Mouse (Mus musculus) CH12.LX (cell line): ENCODE data around the gene Krt222. TPM values are rescaled to one million over a fixed set of nuclear protein-coding genes. Genes with fewer than 3 reads are reported as not detected.
A peak's percentile ranks its signal among the peaks of the same experiment; 100 is the strongest.

Experiments
- DNase-seq: peaks from one replicate; pipeline ENCODE4 v3.0.0-alpha.2; 2013; ENCODE audit errors: extremely low read depth
- H3K27ac ChIP-seq: 2 replicates; pipeline ENCODE4 v1.5.1; 2012; ENCODE audit warnings: low read depth, mild to moderate bottlenecking, control low read depth, moderate library complexity; ENCODE audit not compliant: insufficient read depth
- H3K27me3 ChIP-seq: replicated peaks from 2 replicates; pipeline ENCODE3; 2012; ENCODE audit warnings: inconsistent platforms
- H3K36me3 ChIP-seq, 2 experiments: replicated peaks in 1 of 2; 2 replicates each; pipeline versions ENCODE3 to v1.6.1; 2012; ENCODE audit warnings: inconsistent platforms in 1 of 2, low read length in 1 of 2, mild to moderate bottlenecking in 1 of 2, mixed read lengths in 1 of 2, moderate library complexity in 1 of 2; ENCODE audit not compliant: control insufficient read depth in 1 of 2, insufficient read depth in 1 of 2
- H3K4me1 ChIP-seq, 2 experiments: 2 replicates each; pipeline ENCODE4 v1.6.1; 2012; ENCODE audit warnings: inconsistent platforms in 1 of 2, moderate library complexity in 1 of 2; ENCODE audit not compliant: insufficient read depth in 2 of 2, control insufficient read depth in 1 of 2
- H3K4me2 ChIP-seq: 2 replicates; pipeline ENCODE4 v1.6.1; 2012; ENCODE audit warnings: low read depth, mild to moderate bottlenecking, control low read depth; ENCODE audit not compliant: poor library complexity, insufficient read depth, severe bottlenecking
- H3K4me3 ChIP-seq, 3 experiments: fragments of 150-350 bp in 1 of 3; sonication (generic) in 1 of 3; replicated peaks in 1 of 3; 2 replicates each; pipeline versions ENCODE3 to v1.5.1; 2011 to 2012; ENCODE audit warnings: low read depth in 2 of 3, low read length in 2 of 3, mild to moderate bottlenecking in 2 of 3, moderate library complexity in 2 of 3, control low read depth in 1 of 3, improper control_type of control experiment in 1 of 3, inconsistent platforms in 1 of 3, mixed read lengths in 1 of 3; ENCODE audit not compliant: poor library complexity in 1 of 3
- H3K79me2 ChIP-seq: replicated peaks from 2 replicates; pipeline ENCODE4 v1.6.1; 2012; ENCODE audit warnings: mild to moderate bottlenecking, moderate library complexity; ENCODE audit not compliant: control insufficient read depth, poor library complexity, insufficient read depth, severe bottlenecking; ENCODE audit errors: extremely low read depth
- H3K9ac ChIP-seq: 2 replicates; pipeline ENCODE4 v1.6.1; 2012; ENCODE audit warnings: low read depth, mild to moderate bottlenecking, control low read depth, moderate library complexity; ENCODE audit not compliant: insufficient read depth
- H3K9me3 ChIP-seq: replicated peaks from 2 replicates; pipeline ENCODE3; 2012; ENCODE audit warnings: low read length, inconsistent platforms, mixed read lengths
- BHLHE40 ChIP-seq: IDR thresholded peaks from 2 replicates; pipeline ENCODE4 v1.6.1; 2011; ENCODE audit warnings: mild to moderate bottlenecking, low read depth, low read length, improper control_type of control experiment
- CHD1 ChIP-seq: IDR thresholded peaks from 2 replicates; pipeline ENCODE4 v1.6.1; 2012; ENCODE audit warnings: low read depth, low read length, improper control_type of control experiment, inconsistent platforms
- CHD2 ChIP-seq: IDR thresholded peaks from 2 replicates; pipeline ENCODE4 v1.6.1; 2011; ENCODE audit warnings: low read length, improper control_type of control experiment
- CTCF ChIP-seq, 2 experiments: IDR thresholded peaks in 1 of 2; conservative IDR thresholded peaks in 1 of 2; 2 replicates each; pipeline ENCODE4 v1.5.1; 2011 to 2012; ENCODE audit warnings: low read depth in 2 of 2, low read length in 2 of 2, improper control_type of control experiment in 1 of 2, inconsistent platforms in 1 of 2, mild to moderate bottlenecking in 1 of 2, moderate library complexity in 1 of 2
- E2F4 ChIP-seq: IDR thresholded peaks from 2 replicates; pipeline ENCODE4 v1.6.1; 2011; ENCODE audit warnings: low read depth, low read length, improper control_type of control experiment; ENCODE audit not compliant: insufficient replicate concordance
- ELF1 ChIP-seq: IDR thresholded peaks from 2 replicates; pipeline ENCODE4 v1.6.1; 2014; ENCODE audit warnings: low read depth, mild to moderate bottlenecking, inconsistent platforms, low read length, improper control_type of control experiment
- EP300 ChIP-seq: IDR thresholded peaks from 2 replicates; pipeline ENCODE4 v1.6.1; 2011; ENCODE audit warnings: low read length, improper control_type of control experiment
- ETS1 ChIP-seq: conservative IDR thresholded peaks from 2 replicates; pipeline ENCODE4 v1.6.1; 2012; ENCODE audit warnings: low read depth, mild to moderate bottlenecking, inconsistent platforms, low read length, improper control_type of control experiment, moderate library complexity
- GABPA ChIP-seq: IDR thresholded peaks from 2 replicates; pipeline ENCODE4 v1.6.1; 2012; ENCODE audit warnings: low read depth, low read length, improper control_type of control experiment, inconsistent platforms; ENCODE audit not compliant: insufficient replicate concordance
- HCFC1 ChIP-seq: IDR thresholded peaks from 2 replicates; pipeline ENCODE4 v1.6.1; 2012; ENCODE audit warnings: low read depth, mild to moderate bottlenecking, inconsistent platforms, low read length, improper control_type of control experiment
- IRF4 ChIP-seq: IDR thresholded peaks from 2 replicates; pipeline ENCODE4 v1.6.1; 2014; ENCODE audit warnings: low read depth, mild to moderate bottlenecking, inconsistent platforms, low read length, improper control_type of control experiment
- JUN ChIP-seq: IDR thresholded peaks from 2 replicates; pipeline ENCODE4 v1.6.1; 2011; ENCODE audit warnings: low read depth, mild to moderate bottlenecking, low read length, improper control_type of control experiment, moderate library complexity; ENCODE audit not compliant: insufficient read depth
- JUND ChIP-seq: conservative IDR thresholded peaks from 2 replicates; pipeline ENCODE4 v1.6.1; 2011; ENCODE audit warnings: low read depth, low read length, improper control_type of control experiment
- KAT2A ChIP-seq: IDR thresholded peaks from 2 replicates; pipeline ENCODE4 v1.6.1; 2012; ENCODE audit warnings: low read length, improper control_type of control experiment, inconsistent platforms; ENCODE audit not compliant: insufficient replicate concordance
- MAFK ChIP-seq: IDR thresholded peaks from 2 replicates; pipeline ENCODE4 v1.6.1; 2011; ENCODE audit warnings: low read length, improper control_type of control experiment; ENCODE audit not compliant: insufficient replicate concordance
- MAX ChIP-seq: IDR thresholded peaks from 2 replicates; pipeline ENCODE4 v1.6.1; 2011; ENCODE audit warnings: low read length, improper control_type of control experiment
- MEF2A ChIP-seq: IDR thresholded peaks from 2 replicates; pipeline ENCODE4 v1.6.1; 2014; ENCODE audit warnings: low read depth, mild to moderate bottlenecking, inconsistent platforms, low read length, improper control_type of control experiment, borderline replicate concordance
- MXI1 ChIP-seq: IDR thresholded peaks from 2 replicates; pipeline ENCODE4 v1.6.1; 2011; ENCODE audit warnings: mild to moderate bottlenecking, low read depth, low read length, improper control_type of control experiment
- MYC ChIP-seq: IDR thresholded peaks from 2 replicates; pipeline ENCODE4 v1.6.1; 2011; ENCODE audit warnings: low read depth, mild to moderate bottlenecking, improper control_type of control experiment, low read length
- NELFE ChIP-seq: IDR thresholded peaks from 2 replicates; pipeline ENCODE4 v1.6.1; 2011; ENCODE audit warnings: low read depth, low read length, improper control_type of control experiment
- NRF1 ChIP-seq: IDR thresholded peaks from 2 replicates; pipeline ENCODE4 v1.6.1; 2014; ENCODE audit warnings: low read depth, mild to moderate bottlenecking, inconsistent platforms, low read length, improper control_type of control experiment, moderate library complexity
- PAX5 ChIP-seq: IDR thresholded peaks from 2 replicates; pipeline ENCODE4 v1.6.1; 2012; ENCODE audit warnings: low read length, inconsistent platforms, mixed read lengths
- POLR2A ChIP-seq: IDR thresholded peaks from 2 replicates; pipeline ENCODE4 v1.6.1; 2011; ENCODE audit warnings: low read depth, mild to moderate bottlenecking, improper control_type of control experiment, low read length
- POLR2AphosphoS2 ChIP-seq: IDR thresholded peaks from 2 replicates; pipeline ENCODE4 v1.6.1; 2011; ENCODE audit warnings: low read depth, low read length, improper control_type of control experiment
- RAD21 ChIP-seq: IDR thresholded peaks from 2 replicates; pipeline ENCODE4 v1.6.1; 2011; ENCODE audit warnings: low read depth, mild to moderate bottlenecking, low read length, improper control_type of control experiment, moderate library complexity
- RCOR1 ChIP-seq: conservative IDR thresholded peaks from 2 replicates; pipeline ENCODE4 v1.6.1; 2012; ENCODE audit warnings: low read depth, mild to moderate bottlenecking, inconsistent platforms, low read length, improper control_type of control experiment
- SIN3A ChIP-seq: IDR thresholded peaks from 2 replicates; pipeline ENCODE4 v1.6.1; 2012; ENCODE audit warnings: low read length, improper control_type of control experiment, inconsistent platforms
- SMC3 ChIP-seq: IDR thresholded peaks from 2 replicates; pipeline ENCODE4 v1.6.1; 2011; ENCODE audit warnings: low read depth, low read length, improper control_type of control experiment
- TBP ChIP-seq: conservative IDR thresholded peaks from 2 replicates; pipeline ENCODE4 v1.6.1; 2011; ENCODE audit warnings: low read depth, low read length, improper control_type of control experiment
- TCF12 ChIP-seq: IDR thresholded peaks from 2 replicates; pipeline ENCODE4 v1.6.1; 2014; ENCODE audit warnings: low read depth, mild to moderate bottlenecking, inconsistent platforms, low read length, improper control_type of control experiment
- UBTF ChIP-seq: IDR thresholded peaks from 2 replicates; pipeline ENCODE4 v1.6.1; 2012; ENCODE audit warnings: low read depth, mild to moderate bottlenecking, inconsistent platforms, low read length, improper control_type of control experiment, moderate library complexity
- USF1 ChIP-seq: IDR thresholded peaks from 2 replicates; pipeline ENCODE4 v1.6.1; 2014; ENCODE audit warnings: low read depth, mild to moderate bottlenecking, inconsistent platforms, low read length, improper control_type of control experiment
- USF2 ChIP-seq: conservative IDR thresholded peaks from 2 replicates; pipeline ENCODE4 v1.6.1; 2011; ENCODE audit warnings: low read depth, low read length, improper control_type of control experiment
- ZC3H11A ChIP-seq: IDR thresholded peaks from 2 replicates; pipeline ENCODE4 v1.6.1; 2012; ENCODE audit warnings: low read depth, mild to moderate bottlenecking, inconsistent platforms, low read length, improper control_type of control experiment
- ZKSCAN1 ChIP-seq: IDR thresholded peaks from 2 replicates; pipeline ENCODE4 v1.6.1; 2012; ENCODE audit warnings: low read depth, inconsistent platforms, low read length, improper control_type of control experiment, borderline replicate concordance
- ZMIZ1 ChIP-seq: IDR thresholded peaks from 2 replicates; pipeline ENCODE4 v1.6.1; 2012; ENCODE audit warnings: low read depth, mild to moderate bottlenecking, inconsistent platforms, low read length, improper control_type of control experiment
- dilution Hi-C: fragments of 300-500 bp; cut with MboI; formaldehyde crosslinking; loops from 2 replicates; pipeline ENCODE4 v1.14.3; 2020; ENCODE audit warnings: low sequenced_read_pairs; ENCODE audit not compliant: extremely low pct_unique_long_range_greater_than_20kb, extremely low pct_ligation_motif_present
- in situ Hi-C: fragments of 300-500 bp; cut with MboI; formaldehyde crosslinking; loops from 3 replicates; pipeline ENCODE4 v1.14.3; 2019; ENCODE audit warnings: low sequenced_read_pairs, low pct_ligation_motif_present, low pct_unique_long_range_greater_than_20kb, mixed read lengths
- polyA plus RNA-seq: library from polyadenylated mRNA; unstranded; fragments of >175 nt; gene quantifications from 2 replicates; pipeline ENCODE4 v1.2.1, GENCODE M21; 2012; ENCODE audit warnings: low read depth; ENCODE audit not compliant: insufficient read length
- total RNA-seq, 2 experiments: library from RNA; depleted of rRNA; stranded (reverse); fragments of 300-350 nt in 1 of 2; fragments of >200 nt in 1 of 2; gene quantifications; 2 replicates each; pipeline ENCODE4 v1.2.3; 2012 to 2014

The Krt222 gene
- total and polyA plus RNA-seq, 3 experiments, result 22.0 to 24.4 (median 22.9) TPM

DNA sequence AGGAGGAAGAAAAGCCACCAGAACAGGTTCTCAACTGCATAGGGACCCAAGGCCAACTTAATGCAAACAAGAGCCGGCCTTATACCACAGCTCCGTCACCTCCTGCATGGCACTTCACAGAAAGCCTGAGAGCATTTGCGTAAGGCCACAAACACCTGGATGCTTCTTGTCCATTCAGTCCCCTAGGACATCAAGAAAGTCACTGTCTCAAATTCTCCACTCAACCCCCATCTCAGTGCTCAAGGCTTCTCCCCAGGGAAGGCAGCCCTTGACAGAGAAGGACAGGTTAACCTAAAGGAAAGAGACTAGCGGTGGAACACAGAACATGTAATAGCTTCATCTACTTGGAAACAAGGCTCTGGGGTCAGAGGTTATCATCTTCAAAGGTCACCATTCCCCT lies 56.5 kb downstream of the Krt222 start (continued):
- TF ChIP-seq USF1 (no peak), ETS1 (peak; percentile 99), ZC3H11A (no peak), MYC (peak; percentile 85), EP300 (peak; percentile 95)

DNA sequence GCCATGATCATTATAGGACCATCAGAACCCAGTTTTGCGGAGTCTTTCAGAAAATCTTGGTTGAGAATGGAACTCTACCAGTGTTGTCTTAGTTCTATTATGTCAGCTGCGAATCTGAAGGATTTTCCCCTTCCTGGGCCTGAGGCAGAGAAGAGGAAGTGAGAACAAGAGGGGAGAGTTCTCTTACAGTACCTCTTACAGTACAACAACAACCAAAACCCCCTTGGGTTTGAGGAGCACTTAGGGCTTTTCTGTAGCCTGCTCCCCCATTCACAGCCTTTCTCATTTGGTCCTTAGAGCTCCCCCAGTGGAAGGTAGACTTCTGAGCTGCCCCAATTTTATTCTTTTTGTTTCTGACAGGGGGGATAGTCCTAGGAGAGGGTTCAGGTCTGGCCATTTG lies 57.0 kb downstream of the Krt222 start:
- peaks cover 34 to 70% of the 10 kb centered on the region in 2 experiments for H3K4me1 ChIP-seq
- DNase-seq, result peak; percentile 95
- no peaks in the 10 kb centered on the region for H3K79me2 ChIP-seq
- no peaks in the 10 kb centered on the region for H3K27me3 ChIP-seq
- dilution Hi-C loops (no loop called here), in situ Hi-C loops (no loop called here)
- peaks cover 7% of the 10 kb centered on the region for H3K9me3 ChIP-seq
- H3K9ac ChIP-seq, result peak overlapping the region; percentile 84
- peaks cover 0 to 2% of the 10 kb centered on the region in 2 experiments for H3K36me3 ChIP-seq
- H3K27ac ChIP-seq, result peak overlapping the region; percentile 99
- H3K4me2 ChIP-seq, result peak overlapping the region; percentile 92
- H3K4me3 ChIP-seq, result peak overlapping the region in 1 of 3 experiments; percentile 33
- TF ChIP-seq MYC (peak; percentile 88), ZC3H11A (0 out of 2 replicates have a peak, but pooled peaks have one; percentile 15), CTCF (conservative IDR thresholded peaks at IDR 0.05 in 1 of 2, IDR thresholded peaks at IDR 0.05 in 1 of 2; ENCODE audit: low read depth in 2 of 2, low read length in 2 of 2) (peak in 1 of 2 experiments; percentile 63; a peak in 3 of 4 replicates), ZMIZ1 (no peak; the same call in none of the 2 replicates), TBP (peak; percentile 64), CHD2 (peak; percentile 95), MXI1 (peak; percentile 92), EP300 (peak; percentile 100), RCOR1 (peak; percentile 99), NRF1 (no peak; the same call in 1 of the 2 replicates), ETS1 (peak; percentile 97), ZKSCAN1 (no peak), MAX (peak; percentile 68), UBTF (no peak), SIN3A (peak; percentile 96), PAX5 (no peak), TCF12 (peak; percentile 95), KAT2A (0 out of 2 replicates have a peak, but pooled peaks have one; percentile 79), HCFC1 (peak; percentile 64), NELFE (peak; percentile 76), BHLHE40 (peak; percentile 95), GABPA (no peak; the same call in 1 of the 2 replicates), IRF4 (peak; percentile 100), USF2 (no peak), MEF2A (peak; percentile 94), CHD1 (peak; percentile 74; the same call in 1 of the 2 replicates), MAFK (peak; percentile 92), POLR2A (peak; percentile 50; the same call in 1 of the 2 replicates), E2F4 (peak; percentile 85; the same call in 1 of the 2 replicates), RAD21 (peak; percentile 50), USF1 (no peak), ELF1 (peak; percentile 77), SMC3 (no peak; the same call in none of the 2 replicates), JUND (peak; percentile 84), POLR2AphosphoS2 (0 out of 2 replicates have a peak, but pooled peaks have one; percentile 44), JUN (peak; percentile 77; the same call in 1 of the 2 replicates)
